Mouse (Mus musculus): ENCODE data around the gene Stambp. TPM values are rescaled to one million over a fixed set of nuclear protein-coding genes. Genes with fewer than 3 reads are reported as not detected.

Gene Stambp
- polyA plus RNA-seq, 1 experiment, result 8.8 TPM

DNA sequence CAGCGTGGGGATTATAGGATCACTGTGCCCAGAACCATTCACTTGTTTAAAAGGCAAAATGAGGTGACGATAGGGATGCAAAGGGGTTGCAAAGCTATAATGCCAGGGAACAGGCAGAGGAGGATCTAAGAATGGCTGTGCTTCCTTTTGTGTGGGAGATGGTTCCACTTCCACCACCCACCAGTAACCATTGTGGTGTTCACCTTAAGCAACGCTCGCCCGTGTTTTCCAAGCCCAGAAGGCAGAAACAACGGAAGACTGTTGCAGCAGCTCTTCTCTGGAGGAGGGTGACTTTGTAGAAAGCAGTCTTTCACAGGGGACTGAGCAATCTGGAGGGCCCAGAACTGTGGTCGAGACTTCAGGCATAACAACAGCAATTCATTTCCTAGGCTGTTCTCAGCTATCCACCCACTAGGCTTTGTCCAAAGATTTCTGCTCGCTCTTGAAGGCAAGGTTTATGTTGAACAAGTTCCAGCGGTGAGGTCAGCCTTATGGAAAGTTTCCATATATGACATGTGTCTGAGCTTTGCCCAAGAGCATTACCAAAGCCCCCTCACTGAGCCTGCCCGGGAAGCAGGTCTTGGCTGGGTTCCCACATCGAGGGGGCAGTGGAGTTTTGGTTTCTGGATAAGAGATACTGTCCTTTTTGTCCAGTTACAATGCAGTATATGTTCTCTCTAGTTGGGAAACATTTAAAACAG lies 30.6 kb downstream of the Stambp start:
- no peak for TF ChIP-seq TCF3 (IDR thresholded peaks at IDR 0.05; ENCODE audit: insufficient read length, low read depth)
- no peak for TF ChIP-seq TCF12 (IDR thresholded peaks at IDR 0.05; ENCODE audit: insufficient read depth, poor library complexity, severe bottlenecking)
- TF ChIP-seq REST (IDR thresholded peaks at IDR 0.05; ENCODE audit: insufficient read depth, insufficient read length), result no peak
- TF ChIP-seq SRF (IDR thresholded peaks at IDR 0.05; ENCODE audit: control insufficient read depth, insufficient read length, low read depth), result no peak
- TF ChIP-seq POLR2A (IDR thresholded peaks at IDR 0.05; ENCODE audit: insufficient read length, low read depth), result no peak
- no peak for TF ChIP-seq MYOG (IDR thresholded peaks at IDR 0.05; ENCODE audit: control insufficient read depth in 1 of 3, insufficient read depth in 1 of 3, insufficient read length in 2 of 3, low read depth in 2 of 3)
- Histone ChIP-seq H3ac (ENCODE audit: control insufficient read depth, insufficient read length) (no peak overlapping the region), H3K36me3 (ENCODE audit: control insufficient read depth, insufficient read depth) (peaks cover 21% of the 10 kb centered on the region), H3K79me2 (ENCODE audit: control insufficient read depth, insufficient read depth) (no peaks in the 10 kb centered on the region), H3K4me3 (no peak overlapping the region), H3K4me2 (ENCODE audit: low read depth) (no peak overlapping the region), H3K27me3 (ENCODE audit: control insufficient read depth, insufficient read depth, insufficient read length) (no peaks in the 10 kb centered on the region)

- Histone ChIP-seq H3K4me3 (no peak overlapping the region), H3K79me2 (ENCODE audit: control insufficient read depth, insufficient read depth) (peaks cover 2% of the 10 kb centered on the region), H3ac (ENCODE audit: control insufficient read depth, insufficient read length) (no peak overlapping the region), H3K27me3 (ENCODE audit: control insufficient read depth, insufficient read depth, insufficient read length) (no peaks in the 10 kb centered on the region), H3K36me3 (ENCODE audit: control insufficient read depth, insufficient read depth) (peaks cover 9% of the 10 kb centered on the region), H3K4me2 (ENCODE audit: low read depth) (no peak overlapping the region)
- TF ChIP-seq SRF (IDR thresholded peaks at IDR 0.05; ENCODE audit: control insufficient read depth, insufficient read length, low read depth) (no peak), MYOG (IDR thresholded peaks at IDR 0.05; ENCODE audit: control insufficient read depth in 1 of 3, insufficient read depth in 1 of 3, insufficient read length in 2 of 3, low read depth in 2 of 3) (no peak), MYOD1 (IDR thresholded peaks at IDR 0.05; ENCODE audit: control insufficient read depth in 1 of 3, insufficient read length in 2 of 3, low read depth in 2 of 3) (no peak), E2F4 (IDR thresholded peaks at IDR 0.05; ENCODE audit: insufficient read depth) (no peak), TCF3 (IDR thresholded peaks at IDR 0.05; ENCODE audit: insufficient read length, low read depth) (no peak), CEBPB (IDR thresholded peaks at IDR 0.05; ENCODE audit: insufficient read depth, poor library complexity, severe bottlenecking) (no peak), POLR2A (IDR thresholded peaks at IDR 0.05; ENCODE audit: insufficient read length, low read depth) (no peak), MAX (IDR thresholded peaks at IDR 0.05; ENCODE audit: low read depth) (no peak), REST (IDR thresholded peaks at IDR 0.05; ENCODE audit: insufficient read depth, insufficient read length) (no peak), POLR2AphosphoS2 (IDR thresholded peaks at IDR 0.05; ENCODE audit: insufficient read length, low read depth) (no peak), USF1 (IDR thresholded peaks at IDR 0.05; ENCODE audit: low read depth) (no peak), TCF12 (IDR thresholded peaks at IDR 0.05; ENCODE audit: insufficient read depth, poor library complexity, severe bottlenecking) (no peak)
These were observed 32.5 kb downstream of the Stambp start for GRCm38 (mm10) chr6:83540017-83540416.

DNA sequence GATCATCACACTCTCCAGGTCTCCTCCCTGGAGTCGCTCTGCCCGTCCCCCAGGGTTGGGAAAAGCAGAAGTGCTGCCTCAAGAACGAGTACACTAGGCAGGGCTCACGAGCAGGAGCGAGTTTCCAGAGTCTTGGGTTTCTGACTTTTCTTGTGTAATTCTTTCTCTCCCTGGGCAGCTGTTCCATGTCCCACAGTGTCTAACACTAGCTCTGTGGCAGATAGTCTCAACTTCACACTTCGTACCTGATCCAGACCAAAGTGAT lies 35.8 kb downstream of the Stambp start:
- Histone ChIP-seq H3K36me3 (ENCODE audit: control insufficient read depth, insufficient read depth) (no peaks in the 10 kb centered on the region), H3K4me2 (ENCODE audit: low read depth) (no peak overlapping the region), H3K27me3 (ENCODE audit: control insufficient read depth, insufficient read depth, insufficient read length) (no peaks in the 10 kb centered on the region), H3K79me2 (ENCODE audit: control insufficient read depth, insufficient read depth) (peaks cover 11% of the 10 kb centered on the region), H3K4me3 (no peak overlapping the region), H3ac (ENCODE audit: control insufficient read depth, insufficient read length) (no peak overlapping the region)
- TF ChIP-seq POLR2AphosphoS2 (IDR thresholded peaks at IDR 0.05; ENCODE audit: insufficient read length, low read depth), result no peak
- TF ChIP-seq SRF (IDR thresholded peaks at IDR 0.05; ENCODE audit: control insufficient read depth, insufficient read length, low read depth), result no peak
- TF ChIP-seq REST (IDR thresholded peaks at IDR 0.05; ENCODE audit: insufficient read depth, insufficient read length), result no peak
- TF ChIP-seq USF1 (IDR thresholded peaks at IDR 0.05; ENCODE audit: low read depth), result no peak
- TF ChIP-seq E2F4 (IDR thresholded peaks at IDR 0.05; ENCODE audit: insufficient read depth), result no peak
- no peak for TF ChIP-seq POLR2A (IDR thresholded peaks at IDR 0.05; ENCODE audit: insufficient read length, low read depth)
- no peak for TF ChIP-seq MAX (IDR thresholded peaks at IDR 0.05; ENCODE audit: low read depth)
- no peak for TF ChIP-seq MYOD1 (IDR thresholded peaks at IDR 0.05; ENCODE audit: control insufficient read depth in 1 of 3, insufficient read length in 2 of 3, low read depth in 2 of 3)
- TF ChIP-seq CEBPB (IDR thresholded peaks at IDR 0.05; ENCODE audit: insufficient read depth, poor library complexity, severe bottlenecking), result no peak
- no peak for TF ChIP-seq TCF12 (IDR thresholded peaks at IDR 0.05; ENCODE audit: insufficient read depth, poor library complexity, severe bottlenecking)
- no peak for TF ChIP-seq TCF3 (IDR thresholded peaks at IDR 0.05; ENCODE audit: insufficient read length, low read depth)
- no peak for TF ChIP-seq MYOG (IDR thresholded peaks at IDR 0.05; ENCODE audit: control insufficient read depth in 1 of 3, insufficient read depth in 1 of 3, insufficient read length in 2 of 3, low read depth in 2 of 3)

DNA sequence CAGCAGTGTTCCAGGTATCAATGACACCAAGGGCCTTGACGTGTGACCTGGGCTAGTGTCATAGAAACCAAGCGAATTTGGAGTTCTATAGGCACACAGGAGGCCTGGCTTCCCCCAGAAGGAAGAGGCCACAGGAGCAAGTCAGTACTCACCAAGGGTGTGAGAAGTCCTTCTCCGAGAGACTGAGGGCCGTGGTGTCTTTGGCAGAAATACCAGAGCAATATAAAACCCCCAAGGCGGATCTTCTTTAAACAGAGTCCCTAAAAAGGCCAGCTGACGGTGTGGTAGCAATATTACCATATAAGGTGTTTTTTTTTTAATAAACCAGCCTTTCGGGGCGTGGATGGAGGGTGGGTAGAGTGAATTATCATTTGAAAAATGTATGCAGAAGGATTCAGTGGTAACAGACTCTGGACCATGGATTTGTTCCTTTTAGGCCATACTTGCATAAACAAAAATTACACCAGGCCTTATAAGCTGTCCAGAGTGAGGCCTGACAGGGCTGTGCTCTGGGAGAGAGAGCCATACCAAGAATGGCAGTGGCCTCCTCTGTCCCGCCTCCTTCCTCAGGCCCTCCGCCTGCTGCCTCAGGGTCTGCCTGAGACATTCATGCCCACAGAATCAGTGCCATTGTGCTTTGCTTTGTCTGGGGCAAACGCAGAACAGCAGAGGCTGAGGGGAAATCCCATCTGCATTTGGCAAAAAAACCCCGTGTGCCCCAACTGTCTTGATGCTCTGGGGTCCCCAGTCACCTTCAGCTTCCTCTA lies 36.3 kb downstream of the Stambp start, which contains the start of gene Actg2:
Actg2 (minus strand) TSS at position 238 of the 767 bp plus-strand sequence.
- no peaks in the 10 kb centered on the region for H3K27me3 ChIP-seq (ENCODE audit: control insufficient read depth, insufficient read depth, insufficient read length)
- peaks cover 11% of the 10 kb centered on the region for H3K79me2 ChIP-seq (ENCODE audit: control insufficient read depth, insufficient read depth)
- peak within 1 kb of the TSS; percentile 8 for H3K4me3 ChIP-seq
- H3K4me2 ChIP-seq (ENCODE audit: low read depth), result peak within 1 kb of the TSS; percentile 57
- TF ChIP-seq USF1 (IDR thresholded peaks at IDR 0.05; ENCODE audit: low read depth) (no peak), CEBPB (IDR thresholded peaks at IDR 0.05; ENCODE audit: insufficient read depth, poor library complexity, severe bottlenecking) (no peak), SRF (IDR thresholded peaks at IDR 0.05; ENCODE audit: control insufficient read depth, insufficient read length, low read depth) (peak; percentile 17), POLR2A (IDR thresholded peaks at IDR 0.05; ENCODE audit: insufficient read length, low read depth) (no peak), E2F4 (IDR thresholded peaks at IDR 0.05; ENCODE audit: insufficient read depth) (no peak)
- no peaks in the 10 kb centered on the region for H3K36me3 ChIP-seq (ENCODE audit: control insufficient read depth, insufficient read depth)
- no peak within 1 kb of the TSS for H3ac ChIP-seq (ENCODE audit: control insufficient read depth, insufficient read length)

All from myocyte (in vitro differentiated cells).